Comparison of ENCODE assay signal across 9 mouse cellular contexts in the genomic region with DNA sequence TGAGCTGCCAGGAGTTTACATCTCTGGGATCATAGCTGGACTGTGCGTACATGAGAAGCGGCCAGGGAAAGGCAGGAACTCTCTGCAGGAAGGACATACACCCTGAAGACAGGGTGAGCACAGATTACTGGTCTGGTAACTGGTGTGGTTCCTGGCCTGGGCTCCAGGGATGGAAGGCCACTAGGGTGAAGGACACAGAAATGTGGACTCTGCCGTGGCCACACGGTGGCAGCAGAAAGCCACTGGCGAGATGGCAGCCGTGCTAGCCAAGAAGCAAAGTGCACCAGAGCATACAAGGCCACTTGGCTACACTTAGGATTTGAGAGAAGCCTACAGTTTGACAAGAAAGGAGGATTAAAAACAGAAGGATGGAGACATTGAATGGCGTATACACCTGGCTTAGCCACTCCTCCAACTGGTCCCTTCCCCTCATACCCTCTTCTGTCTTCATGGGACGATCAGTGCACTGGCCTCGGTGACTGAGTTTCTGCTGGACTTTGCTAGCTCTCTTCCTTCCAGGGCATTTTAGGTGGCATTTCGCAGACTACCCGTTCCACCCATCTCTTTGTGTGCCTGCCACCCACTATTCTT.
A peak's percentile ranks its signal among the peaks of the same experiment; 100 is the strongest.
DNase-seq lines count a peak whose midpoint lies in the region; ATAC-seq lines count a peak whose summit lies in the region.
"Had no signal": no experiment of that assay in that cellular context is flagged by ENCODE, and none has a peak within 500 bp of the region (broad histone marks: within the 10 kb centered on the region; RNA-seq: fewer than 3 reads in every experiment).

No protein-coding gene starts in this region.

- 57% methylated on average over 11 of the region's 11 CpGs for WGBS in embryonic facial prominence, embryonic 10.5 days
- WGBS in liver, embryonic 13.5 days (ENCODE audit: insufficient replicate concordance): 42% methylated on average over 11 of the region's 11 CpGs
- 54% methylated on average over 11 of the region's 11 CpGs for WGBS in stomach, embryonic 15.5 days

- ATAC-seq in liver, embryonic 13.5 days (ENCODE audit: low read depth): peak; percentile 58; the same call in 1 of the 2 replicates
- peak; percentile 57; the same call in 1 of the 2 replicates for ATAC-seq in stomach, embryonic 15.5 days (ENCODE audit: insufficient read depth, low FRiP score, low read depth)

- H3K9me3 ChIP-seq in embryonic facial prominence, embryonic 10.5 days: no peaks in the 10 kb centered on the region
- H3K9me3 ChIP-seq in liver, embryonic 13.5 days (replicated peaks): no peaks in the 10 kb centered on the region
- no peaks in the 10 kb centered on the region for H3K9me3 ChIP-seq in stomach, embryonic 15.5 days

- no peaks in the 10 kb centered on the region for H3K36me3 ChIP-seq in embryonic facial prominence, embryonic 10.5 days (replicated peaks)
- H3K36me3 ChIP-seq in liver, embryonic 13.5 days: no peaks in the 10 kb centered on the region
- no peaks in the 10 kb centered on the region for H3K36me3 ChIP-seq in stomach, embryonic 15.5 days

- no peak overlapping the region for H3K27ac ChIP-seq in embryonic facial prominence, embryonic 10.5 days (replicated peaks)
- H3K27ac ChIP-seq in liver, embryonic 13.5 days: no peak overlapping the region
- no peak overlapping the region for H3K27ac ChIP-seq in stomach, embryonic 15.5 days

- H3K9ac ChIP-seq in liver, embryonic 13.5 days: no peak overlapping the region
- no peak overlapping the region for H3K9ac ChIP-seq in stomach, embryonic 15.5 days

- peaks cover 3% of the 10 kb centered on the region for H3K4me1 ChIP-seq in embryonic facial prominence, embryonic 10.5 days
- peaks cover 5% of the 10 kb centered on the region for H3K4me1 ChIP-seq in liver, embryonic 13.5 days (replicated peaks)
- H3K4me1 ChIP-seq in stomach, embryonic 15.5 days: no peaks in the 10 kb centered on the region

- H3K27me3 ChIP-seq in embryonic facial prominence, embryonic 10.5 days (replicated peaks; ENCODE audit: low read depth, poor library complexity, severe bottlenecking): peaks cover 10% of the 10 kb centered on the region; the same call in 1 of the 2 replicates
- peaks cover 5% of the 10 kb centered on the region; the same call in 1 of the 2 replicates for H3K27me3 ChIP-seq in liver, embryonic 13.5 days
- H3K27me3 ChIP-seq in stomach, embryonic 15.5 days (replicated peaks): no peaks in the 10 kb centered on the region

- DNase-seq in 3T3-L1 (ENCODE audit: low read depth, low spot score): peak; percentile 74
- DNase-seq in adrenal gland, adult 2 months: peak; percentile 88
- peak; percentile 80 for DNase-seq in embryonic facial prominence, embryonic 10.5 days (ENCODE audit: low spot score)
- peak; percentile 67 to 81 for DNase-seq in heart, adult 18-20 months
- peak; percentile 81 for DNase-seq in kidney, adult 18-20 months
- peak; percentile 62 for DNase-seq in liver, embryonic 13.5 days
- peak; percentile 75 for DNase-seq in neural tube, embryonic 10.5 days (ENCODE audit: extremely low spot score, low spot score)

- no peak overlapping the region for H3K4me3 ChIP-seq in embryonic facial prominence, embryonic 10.5 days
- H3K4me3 ChIP-seq in liver, embryonic 13.5 days (replicated peaks): no peak overlapping the region
- H3K4me3 ChIP-seq in stomach, embryonic 15.5 days (replicated peaks): no peak overlapping the region
- H3K4me3 ChIP-seq: myocyte had no signal

- H3K4me2 ChIP-seq in liver, embryonic 13.5 days: no peak overlapping the region
- no peak overlapping the region for H3K4me2 ChIP-seq in stomach, embryonic 15.5 days
